Mouse (Mus musculus) ES-E14 (cell line): ENCODE results near the gene Spata31d1d. TPM values are rescaled to one million over a fixed set of nuclear protein-coding genes. Genes with fewer than 3 reads are reported as not detected.

Source experiments
- DNase-seq: peaks from one replicate; pipeline ENCODE4 v3.0.0-alpha.2; 2013; ENCODE audit warnings: low read depth, low spot score
- H3K27ac ChIP-seq: 2 replicates; pipeline ENCODE4 v1.5.1; 2012; ENCODE audit warnings: low read depth, mild to moderate bottlenecking, low read length, moderate library complexity, mixed read lengths; ENCODE audit not compliant: poor library complexity, insufficient read depth, severe bottlenecking
- H3K36me3 ChIP-seq: 2 replicates; pipeline ENCODE4 v1.6.1; 2012; ENCODE audit warnings: mild to moderate bottlenecking, low read length, moderate library complexity, mixed read lengths; ENCODE audit not compliant: control insufficient read depth, poor library complexity, insufficient read depth, severe bottlenecking
- H3K4me1 ChIP-seq, 2 experiments: fragments of 150-350 bp in 1 of 2; sonication (generic) in 1 of 2; 2 replicates each; pipeline ENCODE4 v1.6.1; 2012; ENCODE audit warnings: low read length in 2 of 2, mild to moderate bottlenecking in 1 of 2, mixed read lengths in 1 of 2; ENCODE audit not compliant: control insufficient read depth in 2 of 2, insufficient read depth in 2 of 2, poor library complexity in 1 of 2
- H3K4me3 ChIP-seq, 2 experiments: fragments of 150-350 bp in 1 of 2; sonication (generic) in 1 of 2; 2 replicates each; pipeline ENCODE4 v1.5.1; 2012; ENCODE audit warnings: low read length in 2 of 2, low read depth in 1 of 2, mild to moderate bottlenecking in 1 of 2, mixed read lengths in 1 of 2; ENCODE audit not compliant: insufficient read depth in 1 of 2, poor library complexity in 1 of 2, severe bottlenecking in 1 of 2
- H3K9ac ChIP-seq: 2 replicates; pipeline ENCODE4 v1.6.1; 2012; ENCODE audit warnings: low read depth, mild to moderate bottlenecking, low read length, mixed read lengths; ENCODE audit not compliant: poor library complexity, insufficient read depth, severe bottlenecking
- H3K9me3 ChIP-seq: fragments of 150-350 bp; sonication (generic); 2 replicates; pipeline ENCODE4 v1.6.1; 2012; ENCODE audit warnings: low read depth, mild to moderate bottlenecking, low read length; ENCODE audit not compliant: control insufficient read depth, insufficient read depth
- CHD2 ChIP-seq: IDR thresholded peaks from 2 replicates; pipeline ENCODE4 v1.6.1; 2014; ENCODE audit warnings: mild to moderate bottlenecking, low read depth, low read length, inconsistent platforms
- HCFC1 ChIP-seq: IDR thresholded peaks from 2 replicates; pipeline ENCODE4 v1.6.1; 2012; ENCODE audit warnings: low read length, inconsistent platforms, borderline replicate concordance; ENCODE audit not compliant: insufficient read depth
- MAFK ChIP-seq: IDR thresholded peaks from 2 replicates; pipeline ENCODE4 v1.6.1; 2014; ENCODE audit warnings: mild to moderate bottlenecking, low read depth, low read length, inconsistent platforms; ENCODE audit not compliant: insufficient read depth
- ZC3H11A ChIP-seq: IDR thresholded peaks from 2 replicates; pipeline ENCODE4 v1.6.1; 2012; ENCODE audit warnings: low read depth, mild to moderate bottlenecking, inconsistent platforms, low read length, borderline replicate concordance
- ZNF384 ChIP-seq: IDR thresholded peaks from 2 replicates; pipeline ENCODE4 v1.6.1; 2012; ENCODE audit warnings: low read depth, low read length, inconsistent platforms
- in situ Hi-C, 2 experiments: fragments of 600-800 bp; cut with MboI; formaldehyde crosslinking; loops; one replicate each; pipeline ENCODE4 v1.15.1; 2025; ENCODE audit warnings: low sequenced_read_pairs in 2 of 2, inconsistent platforms in 1 of 2; ENCODE audit not compliant: unreplicated experiment in 2 of 2
- total RNA-seq: library from RNA; depleted of rRNA; stranded (reverse); fragments of 300-350 nt; gene quantifications from 2 replicates; pipeline ENCODE4 v1.2.3, GENCODE M21; 2012

Gene Spata31d1d
- total RNA-seq, 1 experiment, result 0.18 TPM

GRCm38 (mm10) chr13:59766786-59767515 is 35.4 kb upstream of the Spata31d1d start:
- TF ChIP-seq HCFC1, result no peak
- no peak for TF ChIP-seq MAFK
- no peak for TF ChIP-seq CHD2
- no peak for TF ChIP-seq ZC3H11A
- TF ChIP-seq ZNF384, result no peak
- H3K27ac ChIP-seq, result no peak overlapping the region
- in situ Hi-C loops, result no loop called here
- H3K4me1 ChIP-seq, result peaks cover 7 to 18% of the 10 kb centered on the region in 2 experiments
- no peak for DNase-seq
- H3K36me3 ChIP-seq, result peaks cover 16% of the 10 kb centered on the region
- H3K9me3 ChIP-seq, result no peaks in the 10 kb centered on the region
- H3K4me3 ChIP-seq, result no peak overlapping the region
- H3K9ac ChIP-seq, result no peak overlapping the region

GRCm38 (mm10) chr13:59762791-59763190 is 31.2 kb upstream of the Spata31d1d start:
- peaks cover 26% of the 10 kb centered on the region for H3K36me3 ChIP-seq
- no peak overlapping the region for H3K9ac ChIP-seq
- H3K27ac ChIP-seq, result no peak overlapping the region
- no peak for DNase-seq
- TF ChIP-seq MAFK (no peak), ZC3H11A (no peak), HCFC1 (no peak), CHD2 (no peak), ZNF384 (no peak)
- H3K9me3 ChIP-seq, result no peaks in the 10 kb centered on the region
- peaks cover 2 to 11% of the 10 kb centered on the region in 2 experiments; a peak in 2 of 4 replicates for H3K4me1 ChIP-seq
- in situ Hi-C loops, result no loop called here
- H3K4me3 ChIP-seq, result no peak overlapping the region

- Histone ChIP-seq H3K4me3 (no peak overlapping the region), H3K9ac (no peak overlapping the region), H3K4me1 (no peaks in the 10 kb centered on the region), H3K9me3 (no peaks in the 10 kb centered on the region), H3K36me3 (peaks cover 22% of the 10 kb centered on the region), H3K27ac (no peak overlapping the region)
- DNase-seq, result no peak
- in situ Hi-C loops, result no loop called here
- TF ChIP-seq ZNF384 (no peak), HCFC1 (no peak), CHD2 (no peak), ZC3H11A (no peak), MAFK (no peak)
Measured at GRCm38 (mm10) chr13:59756906-59757305, 25.4 kb upstream of the Spata31d1d start.

GRCm38 (mm10) chr13:59750310-59750709 is 18.8 kb upstream of the Spata31d1d start:
- TF ChIP-seq MAFK (no peak), CHD2 (no peak), ZC3H11A (no peak), HCFC1 (no peak), ZNF384 (no peak)
- H3K27ac ChIP-seq, result no peak overlapping the region
- H3K36me3 ChIP-seq, result peaks cover 4% of the 10 kb centered on the region; the same call in 1 of the 2 replicates
- no peak for DNase-seq
- no peaks in the 10 kb centered on the region for H3K9me3 ChIP-seq
- in situ Hi-C loops, result no loop called here
- H3K4me1 ChIP-seq, result peaks cover 0 to 2% of the 10 kb centered on the region in 2 experiments; a peak in 2 of 4 replicates
- no peak overlapping the region for H3K9ac ChIP-seq
- H3K4me3 ChIP-seq, result no peak overlapping the region
